ENCODE assay signal across 8 mouse cellular contexts in genomic region chr16:89960186-89960878, GRCm38 (mm10).
DNase-seq lines count a peak whose midpoint lies in the region; ATAC-seq lines count a peak whose summit lies in the region.

No protein-coding gene starts in this region.

- H3K9me3 ChIP-seq in hindbrain, embryonic 14.5 days (ENCODE audit: control insufficient read depth, low read length): no peaks in the 10 kb centered on the region

- H3K4me3 ChIP-seq in hindbrain, embryonic 14.5 days (replicated peaks; ENCODE audit: low read length): peak overlapping the region; percentile 32

- ATAC-seq in hindbrain, embryonic 14.5 days (ENCODE audit: low FRiP score): peak; percentile 58; the same call in 1 of the 2 replicates
- peak; percentile 79 for ATAC-seq in megakaryocyte, adult 5-6 weeks (ENCODE audit: poor library complexity, severe bottlenecking)

- H3K27ac ChIP-seq in hindbrain, embryonic 14.5 days: no peak overlapping the region; the same call in 1 of the 2 replicates

- DNase-seq in adrenal gland, adult (ENCODE audit: inconsistent age in 2 of 2, low spot score in 1 of 2): peak; percentile 29 to 68
- no peak for DNase-seq in adrenal gland, postnatal 4 days (ENCODE audit: low spot score in 2 of 2)
- peak; percentile 78 to 84 for DNase-seq in cerebellum, postnatal 25 days
- peak; percentile 23 to 45 for DNase-seq in gastrocnemius, adult 8-10 months (ENCODE audit: low spot score in 2 of 2)
- peak; percentile 32 for DNase-seq in hindbrain, embryonic 14.5 days (ENCODE audit: low spot score)
- DNase-seq in left cerebral cortex, postnatal 10 days (ENCODE audit: extremely low spot score in 1 of 2, low spot score in 2 of 2): peak; percentile 59 to 66
- peak; percentile 63 for DNase-seq in right cerebral cortex, postnatal 14 days

- H3K36me3 ChIP-seq in hindbrain, embryonic 14.5 days (replicated peaks; ENCODE audit: control insufficient read depth, insufficient read depth): no peaks in the 10 kb centered on the region

- no peaks in the 10 kb centered on the region for H3K27me3 ChIP-seq in hindbrain, embryonic 14.5 days (ENCODE audit: control insufficient read depth, insufficient read depth, low read length)

- peak overlapping the region; percentile 77 for H3K4me2 ChIP-seq in hindbrain, embryonic 14.5 days (replicated peaks)

- H3K9ac ChIP-seq in hindbrain, embryonic 14.5 days: peak overlapping the region; percentile 42

- intact Hi-C loops in left cerebral cortex, postnatal 10 days (cut with DNase I): no loop called here

- WGBS in hindbrain, embryonic 14.5 days: under 1% methylated on average over 33 of the region's 33 CpGs

- peaks cover 22% of the 10 kb centered on the region for H3K4me1 ChIP-seq in hindbrain, embryonic 14.5 days (replicated peaks; ENCODE audit: control insufficient read depth, insufficient read depth, low read length)

Comparison
In these comparisons a context has a peak if more than half of its experiments do, and no peak if none do; other contexts are left out.
1. DNase-seq: peak in adrenal gland, adult (2 of 2), cerebellum, postnatal 25 days (2 of 2), gastrocnemius, adult 8-10 months (2 of 2), hindbrain, embryonic 14.5 days (single experiment), left cerebral cortex, postnatal 10 days (2 of 2) and right cerebral cortex, postnatal 14 days (single experiment); none in adrenal gland, postnatal 4 days (0 of 2).